Mouse (Mus musculus): ENCODE results near the gene Esrra. TPM values are rescaled to one million over a fixed set of nuclear protein-coding genes. Genes with fewer than 3 reads are reported as not detected.

Esrra gene
- 10 to 100 TPM; 30.4 to 32.7 TPM for total RNA-seq (2021)

- DNase-seq: peak; percentile 100
- intact Hi-C loops (cut with DNase I): no loop called here
These were observed at the start of gene Esrra for GRCm38 (mm10) chr19:6921647-6922567. Esrra (minus strand) TSS chr19:6921813.

DNA sequence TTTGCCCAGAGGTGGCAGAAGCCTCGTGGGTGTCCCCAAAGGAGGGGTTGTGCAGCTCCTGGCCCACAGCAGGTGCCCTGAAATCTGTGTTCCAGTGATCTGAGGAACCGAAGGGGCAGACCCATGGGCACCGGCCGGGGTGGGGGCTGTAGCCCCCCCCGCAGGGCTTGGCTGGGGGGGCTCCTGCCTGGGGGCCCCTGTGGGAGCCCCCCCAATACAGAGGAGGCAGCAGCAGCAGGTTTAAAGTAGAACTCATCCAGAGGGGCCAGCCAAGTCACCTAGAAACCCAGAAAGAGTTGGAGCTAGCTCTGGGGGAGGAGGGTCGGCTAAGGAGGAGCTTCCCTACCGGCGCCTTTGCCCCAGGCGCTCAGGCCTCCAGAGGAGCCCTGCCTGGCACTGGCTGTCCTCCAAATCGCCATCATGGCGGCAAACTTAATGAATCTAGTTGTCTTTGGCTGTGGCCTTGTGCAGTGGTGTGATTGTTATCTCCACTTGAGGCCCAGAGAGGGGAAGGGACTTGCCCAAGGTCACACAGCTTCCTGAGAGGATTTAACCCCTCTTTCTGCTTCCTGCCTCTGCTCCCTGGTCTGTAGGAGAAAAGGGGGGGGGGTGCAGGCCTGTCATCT, 49.0 kb upstream of the Esrra start:
- DNase-seq: no peak
- intact Hi-C loops (cut with DNase I): no loop called here

- peak; percentile 64 for DNase-seq
- intact Hi-C loops (cut with DNase I): no loop called here
These were observed 48.2 kb upstream of the Esrra start for GRCm38 (mm10) chr19:6969665-6970381.

- no peak for DNase-seq
- intact Hi-C loops (cut with DNase I): no loop called here
These were observed 47.7 kb upstream of the Esrra start for GRCm38 (mm10) chr19:6969291-6969664.

- intact Hi-C loops (cut with DNase I): no loop called here
- DNase-seq: no peak
These were observed 47.1 kb upstream of the Esrra start for GRCm38 (mm10) chr19:6968491-6969271.

GRCm38 (mm10) chr19:6956461-6956860, 34.8 kb upstream of the Esrra start:
- no peak for DNase-seq
- intact Hi-C loops (cut with DNase I): no loop called here

GRCm38 (mm10) chr19:6955424-6955823, 33.8 kb upstream of the Esrra start:
- DNase-seq: no peak
- intact Hi-C loops (cut with DNase I): no loop called here

GRCm38 (mm10) chr19:6954046-6954445, 32.4 kb upstream of the Esrra start:
- intact Hi-C loops (cut with DNase I): no loop called here
- no peak for DNase-seq

GRCm38 (mm10) chr19:6952712-6953037, 31.1 kb upstream of the Esrra start:
- no peak for DNase-seq
- intact Hi-C loops (cut with DNase I): no loop called here

DNA sequence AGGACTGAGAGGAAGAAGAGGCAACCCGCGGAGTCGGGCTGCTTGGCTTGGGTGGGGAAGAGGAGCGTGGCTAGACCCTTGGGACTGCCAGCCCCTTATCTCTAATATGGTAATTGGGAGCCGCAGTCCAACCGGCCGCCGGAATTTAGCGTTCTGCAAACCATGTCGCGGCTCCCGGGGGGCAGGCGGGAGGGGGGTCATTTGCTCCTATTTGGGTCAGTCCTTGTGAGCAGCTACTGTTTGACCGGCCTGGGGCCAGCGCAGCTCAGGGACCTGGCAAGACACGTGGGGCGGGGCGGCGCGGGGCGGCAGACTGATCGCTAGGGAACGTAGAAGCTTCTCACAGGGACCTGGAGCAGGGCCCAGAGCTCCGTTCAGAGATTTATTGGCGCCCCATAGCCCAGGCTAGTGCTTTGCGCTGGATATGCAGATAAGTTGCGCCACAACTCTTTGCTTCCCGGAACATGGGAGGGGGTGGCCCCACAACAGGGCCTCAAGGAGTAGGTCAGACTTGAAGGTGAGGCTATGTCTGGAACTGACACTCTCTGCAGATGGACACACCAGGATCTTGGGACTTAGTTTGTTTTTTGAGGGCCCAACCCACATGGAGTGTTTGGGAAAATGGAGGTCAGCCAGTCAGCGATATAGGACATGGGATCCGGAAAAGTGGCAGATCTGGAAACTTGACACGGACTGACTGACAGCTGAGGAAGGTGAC, 30.5 kb upstream of the Esrra start:
- DNase-seq: peak; percentile 75
- intact Hi-C loops (cut with DNase I): no loop called here

DNA sequence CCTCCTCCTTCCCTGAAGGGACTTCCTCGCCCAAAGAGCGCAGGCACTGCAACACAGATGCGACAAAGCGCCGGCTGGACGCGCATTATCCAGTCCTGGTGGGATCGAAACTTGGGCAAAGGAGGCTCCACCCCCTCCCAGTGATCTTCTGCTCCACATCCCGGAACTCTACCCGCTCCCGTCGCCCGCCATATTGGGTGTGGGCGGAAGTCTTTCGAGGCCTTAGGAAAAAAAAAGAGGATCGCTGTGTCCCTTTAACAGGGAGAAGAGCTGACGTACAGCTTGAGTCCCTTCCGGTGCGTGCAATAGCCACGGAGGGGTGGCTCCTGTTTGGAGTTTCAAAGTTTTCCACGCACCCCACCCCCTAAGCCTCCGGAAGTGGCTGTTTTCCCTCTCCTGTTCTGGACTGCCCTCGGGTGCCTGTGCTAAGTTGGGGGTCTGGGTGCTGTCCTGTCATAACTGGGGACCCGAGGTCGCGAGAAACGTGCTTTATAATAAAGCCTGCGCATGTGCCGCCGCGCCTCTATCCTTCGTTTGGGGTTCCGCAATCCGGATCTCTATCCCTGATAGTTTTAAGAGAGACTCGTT, 29.9 kb upstream of the Esrra start:
- peak; percentile 93 for DNase-seq
- intact Hi-C loops (cut with DNase I): no loop called here

DNA sequence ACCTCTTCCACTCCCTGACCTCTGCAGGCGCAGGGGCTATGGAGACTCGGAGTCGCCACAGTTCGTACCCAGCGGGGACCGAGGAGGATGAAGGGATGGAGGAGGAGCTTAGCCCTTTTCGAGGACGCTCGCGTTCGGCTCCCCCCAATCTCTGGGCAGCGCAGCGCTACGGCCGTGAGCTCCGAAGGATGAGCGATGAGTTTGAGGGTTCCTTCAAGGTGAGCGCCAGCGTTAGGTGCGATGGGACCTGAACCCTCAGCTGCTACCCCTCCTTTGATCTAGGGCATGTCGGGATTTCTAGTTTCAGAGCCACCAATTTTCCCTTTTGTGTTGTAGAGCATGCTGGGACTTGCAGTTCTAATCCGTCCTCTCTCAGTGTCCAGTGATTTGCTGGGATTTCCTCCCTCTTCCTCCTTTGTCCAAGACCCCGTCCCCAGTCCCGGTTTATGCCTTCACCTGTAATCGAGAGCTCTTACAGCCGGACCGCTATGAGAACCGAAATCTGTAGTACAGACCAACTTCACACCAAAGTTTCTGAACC, 29.1 kb upstream of the Esrra start:
- intact Hi-C loops (cut with DNase I): no loop called here
- peak; percentile 43 for DNase-seq

DNA sequence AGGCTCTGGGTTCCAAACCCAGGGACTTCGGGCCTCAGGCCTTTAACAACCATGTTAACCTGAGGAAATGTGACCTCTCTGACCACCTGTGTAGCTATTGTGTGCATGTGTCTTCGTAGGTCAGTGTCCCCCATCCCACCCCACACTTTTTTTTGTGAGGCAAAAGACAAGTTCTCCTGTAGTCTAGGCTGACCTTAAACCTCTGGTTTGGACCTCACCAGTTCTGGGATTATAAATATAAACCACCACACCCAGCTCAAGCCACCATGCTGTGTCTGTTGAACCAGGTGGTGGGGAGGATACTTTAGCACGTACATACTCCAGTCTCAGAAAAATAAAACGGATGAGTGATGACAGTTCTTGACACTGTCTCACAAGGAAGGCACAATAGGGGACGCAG, 28.3 kb upstream of the Esrra start:
- no peak for DNase-seq
- intact Hi-C loops (cut with DNase I): loop anchor here (5.0 kb wide), 1 partner anchor 703 kb away; no protein-coding TSS in a partner anchor

DNA sequence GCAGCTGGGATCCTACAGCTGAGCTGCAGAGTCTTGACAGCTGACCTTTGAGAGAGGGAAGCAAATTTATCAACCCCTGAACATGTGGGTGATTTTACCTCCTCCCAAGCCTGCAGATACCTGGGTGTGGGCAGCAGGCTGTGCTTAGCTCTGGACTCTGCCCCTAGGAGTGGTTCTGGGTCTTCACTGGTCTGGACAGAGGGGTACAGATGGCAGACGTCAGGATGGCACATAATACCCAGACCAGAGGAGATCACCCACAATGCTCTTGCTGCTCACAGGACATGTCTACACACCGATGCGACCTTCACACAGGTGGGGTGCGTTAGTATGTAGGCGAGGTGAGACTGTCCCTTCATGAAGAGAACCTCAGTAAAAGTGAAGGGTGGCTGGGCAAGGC, 27.9 kb upstream of the Esrra start:
- no peak for DNase-seq
- intact Hi-C loops (cut with DNase I): loop anchor here (5.0 kb wide), 1 partner anchor 702 kb away; no protein-coding TSS in a partner anchor

- intact Hi-C loops (cut with DNase I): loop anchor here (5.0 kb wide), 1 partner anchor 701 kb away; no protein-coding TSS in a partner anchor
- DNase-seq: peak; percentile 77
These were observed 26.6 kb upstream of the Esrra start for GRCm38 (mm10) chr19:6948186-6948585.

DNA sequence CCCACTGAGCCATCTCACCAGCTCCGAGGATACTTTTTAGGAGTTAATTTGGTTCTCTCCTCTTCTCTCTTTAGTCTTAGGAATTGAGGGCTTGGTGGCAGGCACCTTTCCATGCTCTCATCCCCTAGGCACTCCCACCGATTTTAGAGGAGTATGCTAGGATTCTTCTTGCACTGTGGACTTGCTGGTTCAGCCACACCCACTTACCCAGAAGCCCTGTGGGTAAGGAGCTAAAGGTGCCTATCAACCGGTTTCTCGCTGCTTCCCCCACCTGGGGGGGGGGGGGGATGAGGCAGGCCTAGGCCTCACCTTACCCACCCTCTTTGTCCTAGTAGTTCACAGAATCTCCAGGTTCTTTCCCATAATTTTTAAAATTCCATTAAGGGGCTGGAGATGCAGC, 26.1 kb upstream of the Esrra start:
- intact Hi-C loops (cut with DNase I): loop anchor here (5.0 kb wide), 1 partner anchor 700 kb away; no protein-coding TSS in a partner anchor
- DNase-seq: no peak

DNA sequence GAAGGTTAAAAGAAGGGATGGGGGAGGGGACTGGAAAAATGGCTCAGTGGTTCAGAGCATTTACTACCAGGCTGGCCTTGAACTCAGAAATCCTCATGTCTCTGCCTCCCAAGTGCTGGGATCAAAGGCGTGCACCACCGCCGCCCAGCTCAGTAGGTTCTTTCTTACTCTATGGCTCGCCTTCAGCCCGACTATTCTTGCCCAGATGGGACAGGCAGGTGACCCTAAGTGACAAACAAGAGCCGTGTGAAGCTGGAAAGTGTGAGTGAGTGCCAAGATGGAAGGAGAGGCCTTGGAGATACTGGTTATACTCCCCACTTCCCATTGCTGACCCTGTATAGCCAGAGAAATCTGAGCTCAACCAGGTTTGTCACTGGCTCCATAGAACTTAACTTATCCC, 22.1 kb upstream of the Esrra start:
- intact Hi-C loops (cut with DNase I): no loop called here
- DNase-seq: no peak

DNA sequence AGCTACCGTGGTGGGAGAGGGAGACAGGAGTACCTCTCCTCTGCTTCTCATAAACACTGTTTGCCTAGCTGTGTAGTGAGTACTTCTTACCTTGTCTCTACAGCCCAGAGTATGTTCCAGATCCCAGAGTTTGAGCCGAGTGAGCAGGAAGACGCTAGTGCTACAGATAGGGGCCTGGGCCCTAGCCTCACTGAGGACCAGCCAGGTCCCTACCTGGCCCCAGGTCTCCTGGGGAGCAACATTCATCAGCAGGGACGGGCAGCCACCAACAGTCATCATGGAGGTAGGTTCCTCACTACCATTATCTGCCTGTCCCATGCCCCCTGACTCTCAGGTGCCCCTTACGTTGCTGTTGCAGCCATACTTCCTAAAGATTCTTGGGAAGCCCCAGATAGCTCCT, 21.2 kb upstream of the Esrra start:
- intact Hi-C loops (cut with DNase I): no loop called here
- no peak for DNase-seq

GRCm38 (mm10) chr19:6942249-6942691, 20.7 kb upstream of the Esrra start, which contains the start of gene Gpr137:
Gpr137 (minus strand) TSS chr19:6942480.
- peak; percentile 93 for DNase-seq
- intact Hi-C loops (cut with DNase I): no loop called here

All from left cerebral cortex, postnatal 4 days (tissue).